In the genomic region with DNA sequence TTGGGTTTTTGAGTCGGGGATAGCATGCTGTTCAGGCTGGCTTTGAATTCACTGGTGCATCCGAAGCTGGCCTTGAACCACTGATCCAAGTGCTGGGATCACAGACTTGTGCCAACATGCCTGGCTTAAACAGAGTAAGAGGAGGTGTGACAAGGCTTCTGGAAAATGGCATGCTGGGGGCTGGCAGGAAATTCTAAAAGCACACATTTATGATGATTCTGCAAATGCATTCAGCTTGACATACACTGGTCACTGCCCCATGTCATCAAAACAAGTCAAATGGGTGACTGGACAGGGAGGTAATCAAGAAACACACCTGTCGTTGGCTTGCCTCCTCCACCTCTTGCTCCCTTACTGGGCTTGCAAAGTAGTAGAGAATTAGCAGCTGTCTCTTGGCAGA, we compare ENCODE assay signal across 8 mouse cellular contexts. TPM values are rescaled to one million over a fixed set of nuclear protein-coding genes. Genes with fewer than 3 reads are reported as not detected.
DNase-seq lines count a peak whose midpoint lies in the region; ATAC-seq and TF ChIP-seq lines count a peak whose summit lies in the region.

No protein-coding gene starts in this region.

- H3K4me3 ChIP-seq in heart, embryonic 11.5 days (ENCODE audit: low read depth, low read length): peak overlapping the region; percentile 58
- peak overlapping the region; percentile 99 for H3K4me3 ChIP-seq in G1E (ENCODE audit: low read depth, low read length)
- no peak overlapping the region; the same call in 1 of the 2 replicates for H3K4me3 ChIP-seq in forebrain, embryonic 11.5 days (ENCODE audit: low read depth, low read length)
- peak overlapping the region; percentile 87 for H3K4me3 ChIP-seq in liver, embryonic 11.5 days (ENCODE audit: low read depth, low read length)

- no peak for TF ChIP-seq CTCF in G1E (IDR thresholded peaks at IDR 0.05; ENCODE audit: low read depth, low read length)

- H3K9me3 ChIP-seq in heart, embryonic 11.5 days (replicated peaks; ENCODE audit: control insufficient read depth, low read length): no peaks in the 10 kb centered on the region
- no peaks in the 10 kb centered on the region for H3K9me3 ChIP-seq in G1E (replicated peaks)
- H3K9me3 ChIP-seq in forebrain, embryonic 11.5 days (ENCODE audit: control insufficient read depth, low read length): no peaks in the 10 kb centered on the region
- H3K9me3 ChIP-seq in liver, embryonic 11.5 days (ENCODE audit: control insufficient read depth, low read length): no peaks in the 10 kb centered on the region

- ATAC-seq in heart, embryonic 11.5 days (replicated peaks; ENCODE audit: insufficient number of reproducible peaks, low FRiP score, low TSS enrichment): no peak
- no peak for ATAC-seq in G1E (ENCODE audit: extremely low read depth, insufficient number of reproducible peaks, low FRiP score, poor library complexity, severe bottlenecking)
- no peak for ATAC-seq in forebrain, embryonic 11.5 days (replicated peaks; ENCODE audit: low FRiP score)
- no peak for ATAC-seq in liver, embryonic 11.5 days (replicated peaks; ENCODE audit: low FRiP score)

- WGBS in heart, embryonic 11.5 days (ENCODE audit: insufficient replicate concordance): 76% methylated on average over 3 of the region's 3 CpGs
- WGBS in forebrain, embryonic 11.5 days: 69% methylated on average over 3 of the region's 3 CpGs
- 59% methylated on average over 3 of the region's 3 CpGs for WGBS in liver, embryonic 11.5 days

- H3K9ac ChIP-seq in heart, embryonic 11.5 days (ENCODE audit: low read depth, low read length): peak overlapping the region; percentile 67; the same call in 1 of the 2 replicates
- H3K9ac ChIP-seq in forebrain, embryonic 11.5 days (ENCODE audit: low read length): no peak overlapping the region
- H3K9ac ChIP-seq in liver, embryonic 11.5 days (ENCODE audit: low read depth, low read length): peak overlapping the region; percentile 97

- H3K4me2 ChIP-seq in heart, embryonic 11.5 days: peak overlapping the region; percentile 87
- peak overlapping the region; percentile 98; the same call in 1 of the 2 replicates for H3K4me2 ChIP-seq in forebrain, embryonic 11.5 days (ENCODE audit: low read depth, low read length, severe bottlenecking)
- peak overlapping the region; percentile 77 for H3K4me2 ChIP-seq in liver, embryonic 11.5 days

- no peaks in the 10 kb centered on the region for H3K27me3 ChIP-seq in heart, embryonic 11.5 days (ENCODE audit: control insufficient read depth, insufficient read depth, low read length)
- H3K27me3 ChIP-seq in G1E (ENCODE audit: insufficient read depth, low read length): no peaks in the 10 kb centered on the region
- H3K27me3 ChIP-seq in forebrain, embryonic 11.5 days (ENCODE audit: control insufficient read depth, insufficient read depth, low read length): no peaks in the 10 kb centered on the region
- H3K27me3 ChIP-seq in liver, embryonic 11.5 days (replicated peaks; ENCODE audit: control insufficient read depth, insufficient read depth, low read length): no peaks in the 10 kb centered on the region

- no peak for DNase-seq in heart, adult 8-10 months (ENCODE audit: low spot score)
- DNase-seq in G1E (ENCODE audit: low spot score): no peak
- DNase-seq in forebrain, embryonic 11.5 days (ENCODE audit: low spot score): no peak
- DNase-seq in liver, embryonic 11.5 days (ENCODE audit: low spot score): no peak
- no peak for DNase-seq in thymus, adult 18-20 months
- no peak for DNase-seq in gastrocnemius, postnatal 25 days
- no peak for DNase-seq in adrenal gland, postnatal 25 days

- peaks cover 37% of the 10 kb centered on the region for H3K4me1 ChIP-seq in heart, embryonic 11.5 days (ENCODE audit: control insufficient read depth, insufficient read depth, low read length)
- H3K4me1 ChIP-seq in G1E (ENCODE audit: insufficient read depth, low read depth, low read length): peaks cover 74% of the 10 kb centered on the region
- peaks cover 5% of the 10 kb centered on the region; the same call in 1 of the 2 replicates for H3K4me1 ChIP-seq in forebrain, embryonic 11.5 days (replicated peaks; ENCODE audit: control insufficient read depth, insufficient read depth, low read length)
- H3K4me1 ChIP-seq in liver, embryonic 11.5 days (replicated peaks; ENCODE audit: control insufficient read depth, insufficient read depth, low read length): peaks cover 61% of the 10 kb centered on the region

- no peaks in the 10 kb centered on the region for H3K36me3 ChIP-seq in heart, embryonic 11.5 days (ENCODE audit: control insufficient read depth, insufficient read depth, low read length)
- H3K36me3 ChIP-seq in G1E (replicated peaks): peaks cover 35% of the 10 kb centered on the region
- H3K36me3 ChIP-seq in forebrain, embryonic 11.5 days (ENCODE audit: control insufficient read depth, insufficient read depth, low read length): no peaks in the 10 kb centered on the region
- peaks cover 5% of the 10 kb centered on the region; the same call in 1 of the 2 replicates for H3K36me3 ChIP-seq in liver, embryonic 11.5 days (ENCODE audit: control insufficient read depth, insufficient read depth, low read length)

- H3K27ac ChIP-seq in heart, embryonic 11.5 days (ENCODE audit: low read depth, low read length): no peak overlapping the region
- H3K27ac ChIP-seq in forebrain, embryonic 11.5 days (ENCODE audit: low read depth, low read length): no peak overlapping the region
- peak overlapping the region; percentile 49 for H3K27ac ChIP-seq in liver, embryonic 11.5 days (ENCODE audit: low read depth, low read length)

RNA-seq across cellular contexts. Expression of a gene that starts 1.9 kb away (rescaled TPM):
- polyA plus RNA-seq in heart, embryonic 11.5 days (2014; fragmentation: Nextera tagmentation; extraction: Ambion mirVana): 69.9 and 72.4 TPM in 2 replicates
- total RNA-seq in heart, adult 8-10 months (2022): 10 to 100 TPM; 60.4 to 74.1 (median 71.4) TPM
- total RNA-seq in G1E (2014; fragmentation: Nextera tagmentation): 95.2 and 107 TPM in 2 replicates
- 46.8 and 51.0 TPM in 2 replicates for total RNA-seq in G1E (2017)
- polyA plus RNA-seq in G1E (2012): 62.8 and 70.0 TPM in 2 replicates
- 40.4 and 43.3 TPM in 2 replicates for polyA plus RNA-seq in forebrain, embryonic 11.5 days (2014; fragmentation: Nextera tagmentation; extraction: Ambion mirVana)
- 109 and 114 TPM in 2 replicates for polyA plus RNA-seq in liver, embryonic 11.5 days (2014; fragmentation: Nextera tagmentation; extraction: Ambion mirVana)
- total RNA-seq in gastrocnemius, postnatal 25 days (2021): 100 to 1,000 TPM in 1 of 2 experiments, 10 to 100 TPM in 1; 89.0 to 117 TPM
- total RNA-seq in adrenal gland, postnatal 25 days (2021): 93.4 and 102 TPM in 2 replicates
